Mouse (Mus musculus): ENCODE measurements at regions not wholly inside any gene's neighbourhood (a gene's known extent, or its start where the extent isn't known, plus 50 kb on each side); places are given as distances from the start of the nearest gene placed in this dataset.
A peak's percentile ranks its signal among the peaks of the same experiment; 100 is the strongest.

DNA sequence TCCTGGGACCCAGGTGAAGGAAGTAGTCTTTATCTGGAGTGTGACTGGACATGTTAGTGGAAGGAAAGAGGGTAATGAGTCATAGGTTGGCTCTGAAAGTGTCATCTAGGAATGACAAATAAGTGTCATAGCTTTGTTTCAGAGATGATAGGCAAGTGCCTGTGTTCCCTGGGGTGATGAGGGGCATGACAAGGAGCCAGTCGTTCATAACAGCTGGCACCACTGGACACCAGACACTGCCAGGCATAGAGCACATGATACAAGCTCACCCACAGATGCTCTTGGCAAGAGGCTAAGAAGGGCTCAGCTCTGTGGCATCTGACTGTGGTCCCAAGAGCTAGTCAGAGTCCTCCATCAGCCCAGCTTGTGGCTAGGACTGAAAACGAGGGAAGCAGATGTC lies 171.0 kb downstream of the Rab11fip4 start:
- DNase-seq: no peak

GRCm38 (mm10) chr11:79760533-79760932 lies 169.5 kb downstream of the Rab11fip4 start:
- no peak for DNase-seq

- no peak for DNase-seq
Measured at GRCm38 (mm10) chr11:79758281-79758680, 167.3 kb downstream of the Rab11fip4 start.

GRCm38 (mm10) chr11:79757513-79758071 lies 166.6 kb downstream of the Rab11fip4 start:
- no peak for DNase-seq

DNA sequence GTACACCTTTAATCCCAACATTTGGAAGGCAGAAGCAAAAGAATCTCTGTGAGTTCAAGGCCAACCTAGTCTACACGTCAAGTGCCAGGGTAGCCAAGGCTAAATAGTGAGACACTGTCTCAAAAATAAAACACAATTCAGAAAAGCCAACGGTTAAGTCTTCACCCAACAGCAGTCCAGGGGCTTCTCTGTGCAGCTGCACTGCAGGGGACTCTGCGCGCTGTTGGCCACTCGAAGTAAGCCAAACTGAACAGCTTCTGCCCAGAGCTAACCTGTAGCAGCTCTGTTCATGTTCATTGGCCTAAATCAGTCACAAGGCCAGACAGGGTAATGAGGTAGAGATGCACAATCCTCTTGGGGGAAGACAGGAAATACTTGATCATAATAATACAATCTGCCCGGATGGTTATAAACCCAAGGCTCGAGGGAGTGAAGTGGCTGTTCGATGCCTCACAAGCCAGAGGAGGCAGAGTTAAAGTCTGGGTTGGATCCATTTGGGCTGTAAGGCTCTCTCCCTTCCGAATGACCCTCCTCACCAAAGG lies 165.4 kb downstream of the Rab11fip4 start:
- no peak for DNase-seq

GRCm38 (mm10) chr11:79753491-79753890 lies 162.5 kb downstream of the Rab11fip4 start:
- no peak for DNase-seq

DNA sequence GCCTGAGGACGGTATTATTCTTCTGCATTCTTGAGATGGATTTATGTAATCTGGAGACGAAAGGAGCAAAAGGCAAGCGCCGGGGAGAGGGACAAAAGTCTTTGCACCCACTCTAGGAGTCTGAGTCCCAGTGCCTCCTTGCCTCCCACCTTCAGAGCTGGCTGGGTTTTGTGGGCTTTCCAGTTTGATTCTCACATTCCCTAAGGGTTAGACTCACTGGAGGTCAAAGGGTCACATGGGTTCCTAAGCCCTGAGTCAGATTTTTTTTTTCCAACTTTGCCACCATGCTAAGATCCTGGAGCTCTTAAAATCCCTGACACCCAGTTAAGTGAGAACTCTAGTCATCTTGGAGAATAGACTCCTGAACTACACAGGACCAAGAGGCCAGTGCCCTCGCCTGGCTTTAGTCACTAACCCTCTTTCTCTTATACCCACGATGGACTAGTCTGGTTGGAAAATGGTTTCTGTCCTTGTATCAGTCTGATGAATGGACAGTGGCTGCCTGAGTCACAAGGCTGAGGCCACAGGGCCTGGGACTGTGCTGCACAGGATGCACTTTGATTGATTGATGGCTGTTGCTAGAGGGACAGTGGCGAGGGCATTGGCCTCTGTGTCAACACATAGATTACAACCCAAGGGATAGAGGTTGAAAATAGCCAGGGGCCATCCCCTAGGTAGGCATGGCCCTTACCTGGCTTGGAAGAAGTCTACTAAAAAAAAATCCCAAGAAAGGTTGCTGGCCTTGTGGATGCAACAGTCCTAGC lies 161.9 kb downstream of the Rab11fip4 start:
- DNase-seq: no peak

GRCm38 (mm10) chr11:79751751-79752716 lies 161.0 kb downstream of the Rab11fip4 start:
- peak; percentile 68 for DNase-seq

- DNase-seq: no peak
Measured at GRCm38 (mm10) chr11:79750943-79751342, 159.9 kb downstream of the Rab11fip4 start.

- no peak for DNase-seq
Measured at GRCm38 (mm10) chr11:79749755-79750434, 158.9 kb downstream of the Rab11fip4 start.

- DNase-seq: no peak
Measured at GRCm38 (mm10) chr11:79749141-79749540, 158.1 kb downstream of the Rab11fip4 start.

- DNase-seq: no peak
Measured at GRCm38 (mm10) chr11:79748606-79749125, 157.7 kb downstream of the Rab11fip4 start.

- no peak for DNase-seq
Measured at GRCm38 (mm10) chr11:79747801-79748200, 156.8 kb downstream of the Rab11fip4 start.
